Mouse (Mus musculus): ENCODE results near the gene Pdik1l.
"Not testable (repeated sequence)": the region's sequence is repeated elsewhere in the genome, so short reads cannot be mapped to it uniquely, and the experiment has no call there.

The Pdik1l gene

GRCm38 (mm10) chr4:134298626-134299497, 11.2 kb upstream of the Pdik1l start:
- no peak for DNase-seq (ENCODE audit: low spot score)

- no peak for DNase-seq (ENCODE audit: low spot score)
Measured at GRCm38 (mm10) chr4:134297369-134297768, 9.7 kb upstream of the Pdik1l start.

GRCm38 (mm10) chr4:134296523-134296922, 8.8 kb upstream of the Pdik1l start:
- no peak for DNase-seq (ENCODE audit: low spot score)

GRCm38 (mm10) chr4:134296096-134296495, 8.4 kb upstream of the Pdik1l start:
- not testable (repeated sequence) for DNase-seq (ENCODE audit: low spot score)

- no peak for DNase-seq (ENCODE audit: low spot score)
Measured at GRCm38 (mm10) chr4:134293692-134294163, 6.0 kb upstream of the Pdik1l start.

- no peak for DNase-seq (ENCODE audit: low spot score)
Measured at GRCm38 (mm10) chr4:134293061-134293691, 5.5 kb upstream of the Pdik1l start.

- DNase-seq (ENCODE audit: low spot score), result peak; percentile 46
Measured at GRCm38 (mm10) chr4:134292067-134292466, 4.4 kb upstream of the Pdik1l start.

GRCm38 (mm10) chr4:134288397-134289256, 932 bp upstream of the Pdik1l start:
- DNase-seq (ENCODE audit: low spot score), result no peak

GRCm38 (mm10) chr4:134287168-134287564, 529 bp downstream of the Pdik1l start:
- peak; percentile 73 for DNase-seq (ENCODE audit: low spot score)

GRCm38 (mm10) chr4:134286226-134287167, 1.2 kb downstream of the Pdik1l start:
- no peak for DNase-seq (ENCODE audit: low spot score)

- DNase-seq (ENCODE audit: low spot score), result no peak
Measured at GRCm38 (mm10) chr4:134284942-134285341, 2.8 kb downstream of the Pdik1l start.

GRCm38 (mm10) chr4:134273417-134274345, 14.0 kb downstream of the Pdik1l start:
- no peak for DNase-seq (ENCODE audit: low spot score)

- no peak for DNase-seq (ENCODE audit: low spot score)
Measured at GRCm38 (mm10) chr4:134272731-134273416, 14.8 kb downstream of the Pdik1l start.

- DNase-seq (ENCODE audit: low spot score), result no peak
Measured at GRCm38 (mm10) chr4:134271979-134272378, 15.7 kb downstream of the Pdik1l start.

GRCm38 (mm10) chr4:134269622-134270021, 18.1 kb downstream of the Pdik1l start:
- DNase-seq (ENCODE audit: low spot score), result not testable (repeated sequence)

- no peak for DNase-seq (ENCODE audit: low spot score)
Measured at GRCm38 (mm10) chr4:134268102-134268655, 19.5 kb downstream of the Pdik1l start.

GRCm38 (mm10) chr4:134265860-134266585, 21.7 kb downstream of the Pdik1l start:
- no peak for DNase-seq (ENCODE audit: low spot score)

GRCm38 (mm10) chr4:134263191-134263590, 24.5 kb downstream of the Pdik1l start:
- DNase-seq (ENCODE audit: low spot score), result no peak
